In genomic region chr5:111648481-111648880, GRCm38 (mm10) we compare ENCODE assay signal across 8 mouse cellular contexts.
DNase-seq lines count a peak whose midpoint lies in the region; ATAC-seq and TF ChIP-seq lines count a peak whose summit lies in the region.

No protein-coding gene starts in this region.

- H3K9ac ChIP-seq in heart, adult 2 months (ENCODE audit: low read depth, low read length): no peak overlapping the region
- H3K9ac ChIP-seq in midbrain, embryonic 16.5 days (ENCODE audit: low read depth, low read length): peak overlapping the region; percentile 12; the same call in 1 of the 2 replicates

- no peaks in the 10 kb centered on the region for H3K79me2 ChIP-seq in heart, adult 2 months (replicated peaks; ENCODE audit: control insufficient read depth, insufficient read depth, low read length)

- no peak overlapping the region; the same call in 1 of the 2 replicates for H3K27ac ChIP-seq in heart, adult 2 months
- H3K27ac ChIP-seq in heart, embryonic 10.5 days: no peak overlapping the region
- peak overlapping the region; percentile 19; the same call in 1 of the 2 replicates for H3K27ac ChIP-seq in limb, embryonic 10.5 days
- peak overlapping the region; percentile 67 for H3K27ac ChIP-seq in midbrain, embryonic 16.5 days (ENCODE audit: low read length)

- TF ChIP-seq CTCF in heart, adult 2 months (IDR thresholded peaks at IDR 0.05): no peak

- 0 out of 2 replicates have a peak overlapping the region, but pooled peaks have one; percentile 22 for H3K4me2 ChIP-seq in midbrain, embryonic 16.5 days (ENCODE audit: low read length)

- H3K4me1 ChIP-seq in heart, adult 2 months (ENCODE audit: control insufficient read depth, insufficient read depth, low read length): peaks cover 9% of the 10 kb centered on the region
- H3K4me1 ChIP-seq in heart, embryonic 10.5 days: peaks cover 30% of the 10 kb centered on the region
- peaks cover 41% of the 10 kb centered on the region for H3K4me1 ChIP-seq in limb, embryonic 10.5 days
- peaks cover 19% of the 10 kb centered on the region for H3K4me1 ChIP-seq in midbrain, embryonic 16.5 days (ENCODE audit: control insufficient read depth, insufficient read depth, low read length)

- no peak for TF ChIP-seq POLR2A in heart, adult 2 months (IDR thresholded peaks at IDR 0.05; ENCODE audit: insufficient read depth, low read depth, low read length)

- no peaks in the 10 kb centered on the region for H3K9me3 ChIP-seq in heart, embryonic 10.5 days
- H3K9me3 ChIP-seq in limb, embryonic 10.5 days (replicated peaks): no peaks in the 10 kb centered on the region
- H3K9me3 ChIP-seq in midbrain, embryonic 16.5 days (replicated peaks; ENCODE audit: control insufficient read depth, low read length, poor library complexity, severe bottlenecking): no peaks in the 10 kb centered on the region

- H3K4me3 ChIP-seq in heart, adult 2 months: no peak overlapping the region
- H3K4me3 ChIP-seq in heart, embryonic 10.5 days: no peak overlapping the region
- no peak overlapping the region for H3K4me3 ChIP-seq in limb, embryonic 10.5 days
- no peak overlapping the region for H3K4me3 ChIP-seq in midbrain, embryonic 16.5 days (ENCODE audit: low read depth, low read length)

- 46% methylated on average over 7 of the region's 7 CpGs for WGBS in heart, adult 2 months
- 59% methylated on average over 7 of the region's 7 CpGs for WGBS in heart, embryonic 10.5 days
- WGBS in limb, embryonic 10.5 days: 76% methylated on average over 7 of the region's 7 CpGs
- WGBS in midbrain, embryonic 16.5 days: 32% methylated on average over 7 of the region's 7 CpGs

- ATAC-seq in midbrain, embryonic 16.5 days: no peak

- no peaks in the 10 kb centered on the region for H3K36me3 ChIP-seq in heart, adult 2 months (ENCODE audit: control insufficient read depth, insufficient read depth, low read length)
- H3K36me3 ChIP-seq in heart, embryonic 10.5 days: no peaks in the 10 kb centered on the region
- H3K36me3 ChIP-seq in limb, embryonic 10.5 days: no peaks in the 10 kb centered on the region
- no peaks in the 10 kb centered on the region for H3K36me3 ChIP-seq in midbrain, embryonic 16.5 days (ENCODE audit: control insufficient read depth, insufficient read depth, low read length)

- no peaks in the 10 kb centered on the region for H3K27me3 ChIP-seq in heart, adult 2 months (ENCODE audit: control insufficient read depth, insufficient read depth, low read length)
- H3K27me3 ChIP-seq in heart, embryonic 10.5 days (ENCODE audit: insufficient read depth, poor library complexity, severe bottlenecking): peaks cover 68% of the 10 kb centered on the region
- peaks cover 31% of the 10 kb centered on the region for H3K27me3 ChIP-seq in limb, embryonic 10.5 days (ENCODE audit: low read depth, poor library complexity, severe bottlenecking)
- H3K27me3 ChIP-seq in midbrain, embryonic 16.5 days (ENCODE audit: control insufficient read depth, insufficient read depth, low read depth, low read length): no peaks in the 10 kb centered on the region

- TF ChIP-seq EP300 in heart, adult 2 months (IDR thresholded peaks at IDR 0.05; ENCODE audit: insufficient read depth, low read depth, low read length): no peak

- peak; percentile 46 to 58 for DNase-seq in heart, adult 2 months
- no peak for DNase-seq in heart, embryonic 10.5 days (ENCODE audit: low spot score)
- peak; percentile 44 to 49 for DNase-seq in heart, postnatal 14 days
- no peak for DNase-seq in limb, embryonic 10.5 days (ENCODE audit: low spot score)
- DNase-seq in left cerebral cortex, adult 9 months (ENCODE audit: low spot score in 2 of 2): no peak
- DNase-seq in layer of hippocampus, postnatal 14 days (ENCODE audit: low spot score in 2 of 2): no peak
- no peak for DNase-seq in gastrocnemius, postnatal 25 days

- intact Hi-C loops in heart, adult 2 months (cut with DNase I): no loop called here
- intact Hi-C loops in heart, postnatal 14 days (cut with DNase I): no loop called here

Comparison
In these comparisons a context has a peak if more than half of its experiments do, and no peak if none do; other contexts are left out.
1. DNase-seq: peak in heart, adult 2 months (2 of 2) and heart, postnatal 14 days (2 of 2); none in heart, embryonic 10.5 days (single experiment), limb, embryonic 10.5 days (single experiment), left cerebral cortex, adult 9 months (0 of 2), layer of hippocampus, postnatal 14 days (0 of 2) and gastrocnemius, postnatal 25 days (single experiment).
2. H3K27ac ChIP-seq: peak in limb, embryonic 10.5 days (single experiment) and midbrain, embryonic 16.5 days (single experiment); none in heart, adult 2 months (single experiment) and heart, embryonic 10.5 days (single experiment).